Mouse (Mus musculus): ENCODE results near the gene Rad51c.

GRCm38 (mm10) chr11:87416120-87416519 is 11.4 kb upstream of the Rad51c start:
- TF ChIP-seq RCOR1 (IDR thresholded peaks at IDR 0.05; ENCODE audit: low read depth, low read length) (no peak), CTCF (IDR thresholded peaks at IDR 0.05 in 2 of 3, conservative IDR thresholded peaks at IDR 0.05 in 1 of 3; ENCODE audit: control insufficient read depth in 1 of 3, insufficient read depth in 1 of 3, low read depth in 2 of 3, low read length in 3 of 3, poor library complexity in 1 of 3, severe bottlenecking in 1 of 3) (no peak), GABPA (IDR thresholded peaks at IDR 0.05; ENCODE audit: low read depth, low read length) (no peak)

Measured in MEL (cell line).